Mouse (Mus musculus): ENCODE results near the gene Ndufv1. TPM values are rescaled to one million over a fixed set of nuclear protein-coding genes. Genes with fewer than 3 reads are reported as not detected.
A peak's percentile ranks its signal among the peaks of the same experiment; 100 is the strongest.

The Ndufv1 gene
- polyA plus RNA-seq, 2 experiments = 84.8 to 159 TPM

GRCm38 (mm10) chr19:4055216-4055946 is 42.8 kb upstream of the Ndufv1 start:
- DNase-seq (ENCODE audit: low read depth in 3 of 3, low spot score in 3 of 3) = no peak
- WGBS (ENCODE audit: insufficient replicate concordance) = 61% methylated on average over 8 of the region's 8 CpGs

GRCm38 (mm10) chr19:4054613-4055012 is 42.0 kb upstream of the Ndufv1 start:
- Histone ChIP-seq H3K4me1 (replicated peaks; ENCODE audit: control insufficient read depth in 2 of 2, insufficient read depth in 2 of 2, low read length in 1 of 2) (peaks cover 15 to 32% of the 10 kb centered on the region in 2 experiments), H3K4me3 (ENCODE audit: insufficient read depth in 1 of 2, low read depth in 2 of 2, low read length in 2 of 2) (no peak overlapping the region), H3K27me3 (ENCODE audit: control insufficient read depth, insufficient read depth, low read length) (no peaks in the 10 kb centered on the region), H3K27ac (no peak overlapping the region), H3K36me3 (replicated peaks; ENCODE audit: control insufficient read depth, insufficient read depth, low read depth) (no peaks in the 10 kb centered on the region), H3K9ac (replicated peaks) (no peak overlapping the region), H3K4me2 (ENCODE audit: low read depth) (no peak overlapping the region), H3K9me3 (ENCODE audit: control insufficient read depth, low read length) (no peaks in the 10 kb centered on the region)
- DNase-seq (ENCODE audit: low read depth in 3 of 3, low spot score in 3 of 3) (no peak), ATAC-seq (ENCODE audit: insufficient read depth) (no peak)
- WGBS (ENCODE audit: insufficient replicate concordance) = 70% methylated on average over 5 of the region's 5 CpGs
- no peak for TF ChIP-seq CTCF (IDR thresholded peaks at IDR 0.05; ENCODE audit: low read depth)
- no peak for TF ChIP-seq EP300 (IDR thresholded peaks at IDR 0.05; ENCODE audit: low read depth)

More at GRCm38 (mm10) chr19:4055216-4055946, 42.8 kb upstream of the Ndufv1 start:
- Histone ChIP-seq H3K9me3 (ENCODE audit: control insufficient read depth, low read length) (no peaks in the 10 kb centered on the region), H3K27me3 (ENCODE audit: control insufficient read depth, insufficient read depth, low read length) (no peaks in the 10 kb centered on the region), H3K27ac (no peak overlapping the region), H3K4me2 (ENCODE audit: low read depth) (no peak overlapping the region), H3K36me3 (replicated peaks; ENCODE audit: control insufficient read depth, insufficient read depth, low read depth) (no peaks in the 10 kb centered on the region), H3K4me3 (ENCODE audit: insufficient read depth in 1 of 2, low read depth in 2 of 2, low read length in 2 of 2) (no peak overlapping the region), H3K4me1 (replicated peaks; ENCODE audit: control insufficient read depth in 2 of 2, insufficient read depth in 2 of 2, low read length in 1 of 2) (peaks cover 21 to 36% of the 10 kb centered on the region in 2 experiments), H3K9ac (replicated peaks) (no peak overlapping the region)
- no peak for ATAC-seq (ENCODE audit: insufficient read depth)
- TF ChIP-seq CTCF (IDR thresholded peaks at IDR 0.05; ENCODE audit: low read depth) = no peak

GRCm38 (mm10) chr19:4052516-4053030 is 40.0 kb upstream of the Ndufv1 start:
- Histone ChIP-seq H3K9me3 (ENCODE audit: control insufficient read depth, low read length) (no peaks in the 10 kb centered on the region), H3K27ac (no peak overlapping the region), H3K4me1 (replicated peaks; ENCODE audit: control insufficient read depth in 2 of 2, insufficient read depth in 2 of 2, low read length in 1 of 2) (peaks cover 3 to 21% of the 10 kb centered on the region in 2 experiments), H3K9ac (replicated peaks) (no peak overlapping the region), H3K36me3 (replicated peaks; ENCODE audit: control insufficient read depth, insufficient read depth, low read depth) (no peaks in the 10 kb centered on the region), H3K27me3 (ENCODE audit: control insufficient read depth, insufficient read depth, low read length) (no peaks in the 10 kb centered on the region), H3K4me3 (ENCODE audit: insufficient read depth in 1 of 2, low read depth in 2 of 2, low read length in 2 of 2) (no peak overlapping the region), H3K4me2 (ENCODE audit: low read depth) (no peak overlapping the region)
- TF ChIP-seq EP300 (IDR thresholded peaks at IDR 0.05; ENCODE audit: low read depth) (no peak), CTCF (IDR thresholded peaks at IDR 0.05; ENCODE audit: low read depth) (no peak)
- DNase-seq (ENCODE audit: low read depth in 3 of 3, low spot score in 3 of 3) (no peak), ATAC-seq (ENCODE audit: insufficient read depth) (no peak)
- WGBS (ENCODE audit: insufficient replicate concordance) = 61% methylated on average over 5 of the region's 5 CpGs

- no peak overlapping the region for H3K4me2 ChIP-seq (ENCODE audit: low read depth)
- WGBS (ENCODE audit: insufficient replicate concordance) = 51% methylated on average over 10 of the region's 10 CpGs
- H3K4me3 ChIP-seq (ENCODE audit: insufficient read depth in 1 of 2, low read depth in 2 of 2, low read length in 2 of 2) = no peak overlapping the region
- H3K27me3 ChIP-seq (ENCODE audit: control insufficient read depth, insufficient read depth, low read length) = no peaks in the 10 kb centered on the region
- peaks cover 9 to 26% of the 10 kb centered on the region in 2 experiments for H3K4me1 ChIP-seq (replicated peaks; ENCODE audit: control insufficient read depth in 2 of 2, insufficient read depth in 2 of 2, low read length in 1 of 2)
- H3K9ac ChIP-seq (replicated peaks) = no peak overlapping the region
- no peaks in the 10 kb centered on the region for H3K36me3 ChIP-seq (replicated peaks; ENCODE audit: control insufficient read depth, insufficient read depth, low read depth)
- DNase-seq (ENCODE audit: low read depth in 3 of 3, low spot score in 3 of 3) = no peak
- H3K27ac ChIP-seq = no peak overlapping the region
- no peak for TF ChIP-seq EP300 (IDR thresholded peaks at IDR 0.05; ENCODE audit: low read depth)
- TF ChIP-seq CTCF (IDR thresholded peaks at IDR 0.05; ENCODE audit: low read depth) = peak; percentile 94
- ATAC-seq (ENCODE audit: insufficient read depth) = no peak
- no peaks in the 10 kb centered on the region for H3K9me3 ChIP-seq (ENCODE audit: control insufficient read depth, low read length)
Measured at GRCm38 (mm10) chr19:4051741-4052515, 39.3 kb upstream of the Ndufv1 start.

- no peak for DNase-seq (ENCODE audit: low read depth in 3 of 3, low spot score in 3 of 3)
- TF ChIP-seq CTCF (IDR thresholded peaks at IDR 0.05; ENCODE audit: low read depth) = peak; percentile 65
- no peak for TF ChIP-seq EP300 (IDR thresholded peaks at IDR 0.05; ENCODE audit: low read depth)
- H3K27me3 ChIP-seq (ENCODE audit: control insufficient read depth, insufficient read depth, low read length) = no peaks in the 10 kb centered on the region
Measured at GRCm38 (mm10) chr19:4051016-4051415, 38.4 kb upstream of the Ndufv1 start.

More at GRCm38 (mm10) chr19:4051016-4051415, 38.4 kb upstream of the Ndufv1 start:
- H3K27ac ChIP-seq = no peak overlapping the region
- peaks cover 18 to 29% of the 10 kb centered on the region in 2 experiments for H3K4me1 ChIP-seq (replicated peaks; ENCODE audit: control insufficient read depth in 2 of 2, insufficient read depth in 2 of 2, low read length in 1 of 2)
- H3K9me3 ChIP-seq (ENCODE audit: control insufficient read depth, low read length) = no peaks in the 10 kb centered on the region
- 90% methylated on average over 5 of the region's 5 CpGs for WGBS (ENCODE audit: insufficient replicate concordance)
- no peak overlapping the region for H3K4me3 ChIP-seq (ENCODE audit: insufficient read depth in 1 of 2, low read depth in 2 of 2, low read length in 2 of 2)
- no peaks in the 10 kb centered on the region for H3K36me3 ChIP-seq (replicated peaks; ENCODE audit: control insufficient read depth, insufficient read depth, low read depth)
- no peak overlapping the region for H3K4me2 ChIP-seq (ENCODE audit: low read depth)
- H3K9ac ChIP-seq (replicated peaks) = no peak overlapping the region
- no peak for ATAC-seq (ENCODE audit: insufficient read depth)
